Mouse (Mus musculus) C2C12 (cell line): ENCODE data around the gene Dusp1. TPM values are rescaled to one million over a fixed set of nuclear protein-coding genes. Genes with fewer than 3 reads are reported as not detected.

Experiments
- H3K27me3 ChIP-seq: one replicate; pipeline ENCODE4 v1.6.1; 2011; ENCODE audit not compliant: control insufficient read depth, insufficient read depth, insufficient read length
- H3K36me3 ChIP-seq: one replicate; pipeline ENCODE4 v1.6.1; 2011; ENCODE audit not compliant: control insufficient read depth, insufficient read depth
- H3K4me3 ChIP-seq: one replicate; pipeline ENCODE4 v1.5.1; 2011; ENCODE audit warnings: mild to moderate bottlenecking, control low read depth; ENCODE audit not compliant: poor library complexity, insufficient read depth, severe bottlenecking
- H3K79me2 ChIP-seq: one replicate; pipeline ENCODE4 v1.6.1; 2011; ENCODE audit not compliant: control insufficient read depth, insufficient read depth
- H3K79me3 ChIP-seq: one replicate; pipeline ENCODE4 v1.6.1; 2011; ENCODE audit warnings: low read depth, control low read depth
- H3ac ChIP-seq: one replicate; pipeline ENCODE3; 2011; ENCODE audit warnings: low read depth; ENCODE audit not compliant: control insufficient read depth, insufficient read length
- CEBPB ChIP-seq: IDR thresholded peaks from one replicate; pipeline ENCODE4 v1.6.1; 2011; ENCODE audit warnings: low read depth, mild to moderate bottlenecking, control low read depth, moderate library complexity
- CTCF ChIP-seq: IDR thresholded peaks from one replicate; pipeline ENCODE4 v1.5.1; 2011; ENCODE audit not compliant: control insufficient read depth, insufficient read depth, insufficient read length
- FOSL1 ChIP-seq: IDR thresholded peaks from one replicate; pipeline ENCODE4 v1.8.0; 2011; ENCODE audit warnings: mild to moderate bottlenecking, low read length; ENCODE audit not compliant: poor library complexity, insufficient read depth, severe bottlenecking
- MAX ChIP-seq: IDR thresholded peaks from one replicate; pipeline ENCODE4 v1.6.1; 2011; ENCODE audit warnings: mild to moderate bottlenecking, control low read depth
- MYOD1 ChIP-seq: IDR thresholded peaks from one replicate; pipeline ENCODE4 v1.6.1; 2011; ENCODE audit warnings: low read depth; ENCODE audit not compliant: control insufficient read depth, insufficient read length
- MYOG ChIP-seq: IDR thresholded peaks from one replicate; pipeline ENCODE4 v1.6.1; 2011; ENCODE audit not compliant: control insufficient read depth, insufficient read length; ENCODE audit errors: extremely low read depth
- USF1 ChIP-seq: IDR thresholded peaks from one replicate; pipeline ENCODE4 v1.6.1; 2011; ENCODE audit warnings: low read depth, mild to moderate bottlenecking, control low read depth, moderate library complexity
- polyA plus RNA-seq: library from polyadenylated mRNA; unstranded; fragments of >200 nt; fragmentation: generic; extraction: Trizol; gene quantifications from one replicate; pipeline ENCODE4 v1.2.1, GENCODE M21; 2012; ENCODE audit warnings: missing spikeins

Gene Dusp1
- polyA plus RNA-seq, 1 experiment: 16.4 TPM

GRCm38 (mm10) chr17:26534695-26535094 is 27.2 kb downstream of the Dusp1 start:
- Histone ChIP-seq H3K27me3 (no peaks in the 10 kb centered on the region), H3ac (no peak overlapping the region), H3K79me2 (no peaks in the 10 kb centered on the region), H3K36me3 (no peaks in the 10 kb centered on the region), H3K79me3 (no peaks in the 10 kb centered on the region), H3K4me3 (no peak overlapping the region)
- TF ChIP-seq CTCF (no peak), MYOG (no peak), MAX (no peak), FOSL1 (no peak), MYOD1 (no peak), USF1 (no peak), CEBPB (no peak)

- Histone ChIP-seq H3K27me3 (no peaks in the 10 kb centered on the region), H3K4me3 (no peak overlapping the region), H3K79me2 (no peaks in the 10 kb centered on the region), H3K79me3 (no peaks in the 10 kb centered on the region), H3K36me3 (no peaks in the 10 kb centered on the region), H3ac (no peak overlapping the region)
- peak; percentile 12 for TF ChIP-seq USF1
- no peak for TF ChIP-seq MAX
Observed at GRCm38 (mm10) chr17:26533871-26534372, 28.0 kb downstream of the Dusp1 start.

- Histone ChIP-seq H3ac (no peak overlapping the region), H3K79me3 (no peaks in the 10 kb centered on the region), H3K4me3 (no peak overlapping the region), H3K36me3 (no peaks in the 10 kb centered on the region), H3K27me3 (no peaks in the 10 kb centered on the region), H3K79me2 (no peaks in the 10 kb centered on the region)
- TF ChIP-seq FOSL1: no peak
- TF ChIP-seq MYOD1: no peak
- no peak for TF ChIP-seq CEBPB
- TF ChIP-seq USF1: no peak
- TF ChIP-seq MAX: no peak
- TF ChIP-seq MYOG: no peak
- no peak for TF ChIP-seq CTCF
Observed at GRCm38 (mm10) chr17:26532476-26533045, 29.4 kb downstream of the Dusp1 start.

GRCm38 (mm10) chr17:26531395-26532027 is 30.4 kb downstream of the Dusp1 start:
- Histone ChIP-seq H3K27me3 (no peaks in the 10 kb centered on the region), H3K4me3 (no peak overlapping the region), H3K36me3 (no peaks in the 10 kb centered on the region), H3ac (no peak overlapping the region), H3K79me2 (no peaks in the 10 kb centered on the region), H3K79me3 (no peaks in the 10 kb centered on the region)
- TF ChIP-seq FOSL1: no peak
- TF ChIP-seq CEBPB: no peak
- TF ChIP-seq USF1: no peak
- TF ChIP-seq CTCF: no peak
- no peak for TF ChIP-seq MAX
- no peak for TF ChIP-seq MYOG
- TF ChIP-seq MYOD1: no peak

- peak; percentile 89 for TF ChIP-seq FOSL1
- no peak for TF ChIP-seq MYOG
- TF ChIP-seq MAX: no peak
- TF ChIP-seq USF1: no peak
- TF ChIP-seq MYOD1: peak; percentile 92
- TF ChIP-seq CEBPB: no peak
- no peak for TF ChIP-seq CTCF
- Histone ChIP-seq H3K36me3 (no peaks in the 10 kb centered on the region), H3K27me3 (no peaks in the 10 kb centered on the region), H3ac (peak overlapping the region; percentile 34), H3K4me3 (no peak overlapping the region), H3K79me3 (no peaks in the 10 kb centered on the region), H3K79me2 (no peaks in the 10 kb centered on the region)
Observed at GRCm38 (mm10) chr17:26530590-26531081, 31.3 kb downstream of the Dusp1 start.
